Mouse (Mus musculus) limb, embryonic 14.5 days (tissue): Measurements from ENCODE around the gene Il3. TPM values are rescaled to one million over a fixed set of nuclear protein-coding genes. Genes with fewer than 3 reads are reported as not detected.

Experiments used
- ATAC-seq: fragments of 200-750 bp; cut with Nextera tagmentation; 2 replicates; pipeline ENCODE4 v1.8.0; 2017; ENCODE audit warnings: low read depth, moderate number of reproducible peaks, moderate TSS enrichment; ENCODE audit not compliant: low FRiP score
- DNase-seq: peaks from one replicate; pipeline ENCODE4 v3.0.0-alpha.2; 2015; ENCODE audit warnings: low spot score
- H3K27ac ChIP-seq: fragments of 300-500 bp; sonication (generic); replicated peaks from 2 replicates; pipeline ENCODE4 v1.5.1; 2014; ENCODE audit warnings: low read depth, mild to moderate bottlenecking, low read length, moderate library complexity, mixed read lengths
- H3K27me3 ChIP-seq: fragments of 300-500 bp; sonication (generic); 2 replicates; pipeline ENCODE4 v1.6.1; 2014; ENCODE audit warnings: low read length, mixed read lengths; ENCODE audit not compliant: control insufficient read depth, insufficient read depth
- H3K36me3 ChIP-seq: fragments of 300-500 bp; sonication (generic); 2 replicates; pipeline ENCODE4 v1.6.1; 2014; ENCODE audit warnings: mild to moderate bottlenecking, low read length, moderate library complexity, mixed read lengths; ENCODE audit not compliant: control insufficient read depth, insufficient read depth
- H3K4me1 ChIP-seq: fragments of 300-500 bp; sonication (generic); 2 replicates; pipeline ENCODE4 v1.6.1; 2014; ENCODE audit warnings: antibody characterized with exemption, low read length, mixed read lengths; ENCODE audit not compliant: control insufficient read depth, insufficient read depth
- H3K4me2 ChIP-seq: fragments of 300-500 bp; sonication (generic); replicated peaks from 2 replicates; pipeline ENCODE4 v1.6.1; 2014; ENCODE audit warnings: low read depth, mild to moderate bottlenecking, low read length, moderate library complexity; ENCODE audit not compliant: severe bottlenecking
- H3K4me3 ChIP-seq: fragments of 300-500 bp; sonication (generic); replicated peaks from 2 replicates; pipeline ENCODE4 v1.5.1; 2014; ENCODE audit warnings: low read length
- H3K9ac ChIP-seq: fragments of 300-500 bp; sonication (generic); 2 replicates; pipeline ENCODE4 v1.6.1; 2014; ENCODE audit warnings: mild to moderate bottlenecking, low read depth, low read length, moderate library complexity; ENCODE audit not compliant: severe bottlenecking
- H3K9me3 ChIP-seq: fragments of 300-500 bp; sonication (generic); 2 replicates; pipeline ENCODE4 v1.6.1; 2016; ENCODE audit warnings: low read length; ENCODE audit not compliant: control insufficient read depth
- POLR2A ChIP-seq: fragments of 200-500 bp; IDR thresholded peaks from 2 replicates; pipeline ENCODE4 v1.8.0; 2012; ENCODE audit warnings: inconsistent platforms, mild to moderate bottlenecking, moderate library complexity, borderline replicate concordance; ENCODE audit not compliant: insufficient read depth, insufficient read length; ENCODE audit errors: extremely low read depth
- WGBS: fragments of 180-500 bp; shearing (Covaris S2); extraction: QIAGEN DNeasy Blood & Tissue Kit; methylation state at CpG from one replicate; pipeline ENCODE4 v1.1.7; 2014; 5-methylcytosine and 5-hydroxymethylcytosine counted together
- polyA plus RNA-seq, 2 experiments: library from polyadenylated mRNA; depleted of rRNA in 1 of 2; stranded (reverse) in 1 of 2; unstranded in 1 of 2; fragments of >200 nt; fragmentation: Nextera tagmentation in 1 of 2; extraction: Ambion mirVana in 1 of 2; gene quantifications; 2 replicates each; pipeline versions ENCODE4 v1.2.1 to v1.2.3; 2012 to 2014

Il3 gene
- polyA plus RNA-seq, 2 experiments = not detected

DNA sequence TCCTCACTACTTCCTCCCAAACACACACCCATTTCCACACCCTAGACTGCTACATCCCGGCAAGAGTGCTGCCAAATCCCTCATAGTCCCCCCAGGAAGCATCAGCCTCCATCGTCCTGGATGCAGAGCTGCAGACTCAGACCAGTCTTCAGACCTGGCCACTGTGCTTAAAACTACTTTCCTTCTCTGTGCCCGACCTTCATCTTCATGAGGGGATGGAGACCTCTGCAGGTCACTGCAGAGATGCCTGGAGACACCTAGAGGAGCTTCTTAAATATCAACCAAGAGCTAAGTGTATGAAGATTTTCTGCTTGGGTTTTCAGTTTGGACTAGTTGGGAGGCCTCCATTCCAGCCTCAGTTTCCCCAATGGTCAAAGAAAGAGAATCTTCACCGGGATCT, 13.0 kb downstream of the Il3 start:
- 41% methylated on average over 4 of the region's 4 CpGs for WGBS
- ATAC-seq = no peak

DNA sequence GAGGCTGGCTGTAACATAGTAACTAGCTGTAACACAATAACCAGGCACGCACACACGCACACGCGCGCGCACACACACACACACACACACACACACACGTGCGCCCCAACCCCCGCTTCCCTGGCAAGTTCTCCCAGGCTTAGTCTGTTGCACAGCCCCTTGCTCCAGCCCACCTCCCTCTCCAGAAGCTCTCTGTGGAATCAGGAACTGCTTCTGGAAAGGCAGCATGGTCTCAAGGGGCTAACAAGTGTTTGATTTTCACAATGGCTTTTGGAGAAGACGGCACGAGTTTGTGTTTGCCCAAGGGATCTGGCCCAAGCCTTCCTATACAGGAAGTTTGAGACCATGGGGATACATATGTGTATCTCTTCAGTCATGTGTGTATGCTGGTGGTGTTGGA, 16.5 kb downstream of the Il3 start:
- H3K9me3 ChIP-seq = no peaks in the 10 kb centered on the region
- H3K4me1 ChIP-seq = no peaks in the 10 kb centered on the region; the same call in 1 of the 2 replicates
- no peak overlapping the region for H3K4me3 ChIP-seq
- no peak for TF ChIP-seq POLR2A
- 85% methylated on average over 11 of the region's 11 CpGs for WGBS
- DNase-seq = no peak
- H3K4me2 ChIP-seq = no peak overlapping the region
- no peak overlapping the region for H3K27ac ChIP-seq
- H3K27me3 ChIP-seq = no peaks in the 10 kb centered on the region
- no peak overlapping the region for H3K9ac ChIP-seq
- ATAC-seq = no peak
- no peaks in the 10 kb centered on the region for H3K36me3 ChIP-seq

More for the DNA sequence above, 13.0 kb downstream of the Il3 start:
- Histone ChIP-seq H3K27me3 (no peaks in the 10 kb centered on the region), H3K4me3 (no peak overlapping the region), H3K9me3 (no peaks in the 10 kb centered on the region), H3K27ac (no peak overlapping the region), H3K4me2 (no peak overlapping the region), H3K36me3 (no peaks in the 10 kb centered on the region), H3K4me1 (no peaks in the 10 kb centered on the region), H3K9ac (no peak overlapping the region)
- TF ChIP-seq POLR2A = no peak
- DNase-seq = no peak

DNA sequence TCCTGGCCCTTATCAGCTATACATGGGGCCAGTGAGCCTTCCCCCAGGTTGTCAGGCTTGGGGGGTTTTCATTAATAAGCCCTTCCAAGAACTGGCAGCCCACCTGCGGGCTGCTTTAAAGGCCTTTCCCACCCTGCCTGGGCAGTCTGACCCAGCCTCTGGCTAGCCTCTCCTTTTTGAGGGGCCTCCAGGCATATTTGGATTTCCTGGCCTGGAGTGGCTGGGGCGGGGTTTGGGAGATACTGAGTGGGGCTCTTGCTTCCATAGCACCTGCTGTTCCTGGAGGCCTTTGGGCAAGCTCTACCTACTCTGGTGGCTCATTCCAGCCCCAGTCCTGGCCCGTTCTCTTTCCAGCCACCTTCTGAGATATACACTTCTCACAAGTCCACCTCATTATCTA, 17.3 kb downstream of the Il3 start:
- no peak overlapping the region for H3K27ac ChIP-seq
- H3K36me3 ChIP-seq = no peaks in the 10 kb centered on the region
- H3K4me3 ChIP-seq = no peak overlapping the region
- WGBS = 73% methylated on average over 3 of the region's 3 CpGs
- no peaks in the 10 kb centered on the region for H3K9me3 ChIP-seq
- no peaks in the 10 kb centered on the region; the same call in 1 of the 2 replicates for H3K4me1 ChIP-seq
- TF ChIP-seq POLR2A = no peak
- no peak for DNase-seq
- ATAC-seq = no peak
- no peak overlapping the region for H3K4me2 ChIP-seq
- H3K9ac ChIP-seq = no peak overlapping the region
- no peaks in the 10 kb centered on the region for H3K27me3 ChIP-seq

DNA sequence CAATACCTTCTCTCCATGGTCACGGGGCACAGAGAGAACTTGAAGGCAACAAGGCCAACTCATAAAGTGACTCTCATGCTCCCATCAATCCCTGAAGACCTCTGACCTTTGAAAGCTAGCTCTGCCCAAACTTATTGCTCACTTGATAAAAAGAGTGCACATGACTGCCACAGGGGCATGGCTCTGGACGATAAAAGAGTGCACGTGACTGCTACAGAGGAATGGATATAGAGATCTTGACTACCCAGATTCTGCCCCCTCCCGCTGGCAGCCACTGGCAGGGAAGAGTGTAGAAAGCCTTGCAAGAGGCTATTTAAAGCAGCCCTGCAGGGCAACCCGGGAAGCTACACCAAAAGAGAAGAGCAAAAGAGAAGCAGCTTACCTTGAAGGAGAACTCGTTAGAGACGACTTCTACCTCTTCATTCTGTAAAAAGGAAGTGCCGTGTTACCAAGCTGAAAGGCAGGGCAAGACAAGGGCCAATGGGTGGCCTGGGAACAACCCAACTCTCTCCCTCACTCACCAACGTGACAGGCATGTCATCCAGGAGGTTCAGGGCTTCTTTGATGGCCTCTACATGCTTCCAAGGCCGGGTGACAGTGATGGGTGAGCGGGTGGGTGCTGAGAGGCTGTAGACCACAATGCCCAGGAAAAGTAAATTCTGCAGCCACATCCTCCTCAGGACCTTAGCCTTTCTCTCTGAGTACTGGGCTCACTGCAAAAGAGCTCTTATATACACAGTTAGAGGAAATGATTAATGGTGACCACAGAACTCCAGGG, 17.9 kb downstream of the Il3 start, which contains the start of gene Csf2:
Gene Csf2 (minus strand): TSS at position 728 of the 778 bp plus-strand sequence.
- Histone ChIP-seq H3K4me2 (no peak within 1 kb of the TSS), H3K9me3 (no peaks in the 10 kb centered on the region), H3K4me3 (no peak within 1 kb of the TSS), H3K27ac (no peak within 1 kb of the TSS), H3K4me1 (no peaks in the 10 kb centered on the region; the same call in 1 of the 2 replicates), H3K27me3 (no peaks in the 10 kb centered on the region), H3K9ac (no peak within 1 kb of the TSS), H3K36me3 (no peaks in the 10 kb centered on the region)
- no peak for TF ChIP-seq POLR2A
- DNase-seq (no peak), ATAC-seq (no peak)
- WGBS = 58% methylated on average over 11 of the region's 11 CpGs

DNA sequence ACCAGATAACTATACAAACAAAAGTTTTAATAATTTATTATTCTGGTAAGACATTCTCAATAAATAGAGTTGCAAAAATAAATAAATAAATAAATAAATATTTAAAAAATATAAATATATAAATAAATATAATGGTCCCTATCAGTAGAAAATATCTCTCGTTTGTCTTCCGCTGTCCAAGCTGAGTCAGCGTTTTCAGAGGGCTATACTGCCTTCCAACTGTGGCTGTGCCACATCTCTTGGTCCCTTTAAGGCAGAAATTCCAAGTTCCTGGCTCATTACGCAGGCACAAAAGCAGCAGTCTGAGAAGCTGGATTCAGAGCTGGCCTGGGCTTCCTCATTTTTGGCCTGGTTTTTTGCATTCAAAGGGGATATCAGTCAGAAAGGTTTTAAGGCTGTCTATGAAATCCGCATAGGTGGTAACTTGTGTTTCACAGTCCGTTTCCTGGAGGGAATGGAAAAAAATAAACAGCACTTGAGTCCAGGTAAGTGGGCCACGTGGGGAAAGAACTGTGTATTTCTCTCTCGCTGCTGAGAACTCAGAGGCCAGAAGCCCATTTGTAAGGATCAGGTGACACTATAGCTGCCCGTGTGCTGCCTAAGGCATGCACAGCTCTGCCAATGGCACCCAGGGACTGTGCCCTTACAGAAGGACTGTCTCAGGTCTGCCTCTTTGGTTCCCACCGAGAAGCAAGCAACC, 19.7 kb downstream of the Il3 start:
- 60% methylated on average over 10 of the region's 10 CpGs for WGBS
- ATAC-seq = no peak
- no peak for DNase-seq
- Histone ChIP-seq H3K36me3 (no peaks in the 10 kb centered on the region), H3K9ac (no peak overlapping the region), H3K27me3 (no peaks in the 10 kb centered on the region), H3K4me3 (no peak overlapping the region), H3K9me3 (no peaks in the 10 kb centered on the region), H3K4me1 (no peaks in the 10 kb centered on the region; the same call in 1 of the 2 replicates), H3K27ac (no peak overlapping the region), H3K4me2 (no peak overlapping the region)
- no peak for TF ChIP-seq POLR2A
